Mouse (Mus musculus): ENCODE measurements around the gene Defb38. TPM values are rescaled to one million over a fixed set of nuclear protein-coding genes. Genes with fewer than 3 reads are reported as not detected.

The Defb38 gene
- not detected in 2 replicates for total RNA-seq (2014; rRNA removed; ENCODE audit: low replicate concordance)
- not detected in 2 replicates for polyA plus RNA-seq (2015; fragmentation: Nextera tagmentation; extraction: Ambion mirVana)

- Histone ChIP-seq H3K36me3 (replicated peaks; ENCODE audit: control insufficient read depth, insufficient read depth, low read length) (no peaks in the 10 kb centered on the region), H3K4me3 (ENCODE audit: low read depth, low read length) (no peak within 1 kb of the TSS), H3K27ac (ENCODE audit: low read depth) (no peak within 1 kb of the TSS), H3K9me3 (replicated peaks; ENCODE audit: control insufficient read depth, low read length) (no peaks in the 10 kb centered on the region), H3K4me1 (ENCODE audit: control insufficient read depth, insufficient read depth) (no peaks in the 10 kb centered on the region), H3K4me2 (ENCODE audit: low read depth, low read length) (no peak within 1 kb of the TSS), H3K27me3 (ENCODE audit: control insufficient read depth, insufficient read depth, low read length) (no peaks in the 10 kb centered on the region), H3K9ac (replicated peaks; ENCODE audit: low read depth, low read length) (no peak within 1 kb of the TSS)
- ATAC-seq (ENCODE audit: insufficient read depth, low read depth) (no peak), DNase-seq (ENCODE audit: low spot score) (no peak)
- TF ChIP-seq CTCF (IDR thresholded peaks at IDR 0.05; ENCODE audit: low read depth) (no peak), EP300 (IDR thresholded peaks at IDR 0.05; ENCODE audit: low read depth) (no peak)
- 70% methylated on average over 1 of the region's 1 CpGs for WGBS
Observed at GRCm38 (mm10) chr8:19026466-19026865, at the start of gene Defb38. Gene Defb38 (minus strand): TSS chr8:19026566.

- DNase-seq (ENCODE audit: low spot score), result no peak
Observed at GRCm38 (mm10) chr8:19066013-19066412, 39.6 kb upstream of the Defb38 start.

DNA sequence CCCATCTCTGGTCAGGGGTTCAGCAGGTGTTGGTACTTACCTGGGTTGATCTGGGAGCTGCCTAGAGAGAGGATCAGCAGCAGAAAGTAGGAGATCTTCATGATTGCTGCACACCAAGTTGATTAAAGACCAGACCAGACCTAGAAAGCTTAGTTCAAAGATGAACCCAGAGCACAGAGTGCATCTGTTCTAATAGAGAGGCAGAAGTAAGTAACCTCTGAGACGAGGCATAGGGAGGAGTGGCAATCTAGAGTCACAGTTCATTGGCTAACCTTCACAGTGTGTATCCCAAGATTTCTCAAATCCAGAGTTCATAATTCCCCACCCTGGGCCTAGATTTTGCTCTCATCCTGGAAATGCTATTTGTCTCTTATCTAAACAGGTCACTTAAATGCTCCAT, 38.3 kb upstream of the Defb38 start, which contains the start of gene Defb39:
Defb39 (minus strand) TSS at position 101 of the 400 bp plus-strand sequence.
- ATAC-seq (ENCODE audit: insufficient read depth, low read depth) (no peak), DNase-seq (ENCODE audit: low spot score) (no peak)
- 54% methylated on average over 1 of the region's 1 CpGs for WGBS
- Histone ChIP-seq H3K27me3 (ENCODE audit: control insufficient read depth, insufficient read depth, low read length) (no peaks in the 10 kb centered on the region), H3K27ac (ENCODE audit: low read depth) (no peak within 1 kb of the TSS), H3K4me1 (ENCODE audit: control insufficient read depth, insufficient read depth) (no peaks in the 10 kb centered on the region), H3K4me2 (ENCODE audit: low read depth, low read length) (no peak within 1 kb of the TSS), H3K36me3 (replicated peaks; ENCODE audit: control insufficient read depth, insufficient read depth, low read length) (no peaks in the 10 kb centered on the region), H3K4me3 (ENCODE audit: low read depth, low read length) (no peak within 1 kb of the TSS), H3K9ac (replicated peaks; ENCODE audit: low read depth, low read length) (no peak within 1 kb of the TSS), H3K9me3 (replicated peaks; ENCODE audit: control insufficient read depth, low read length) (no peaks in the 10 kb centered on the region; the same call in 1 of the 2 replicates)
- TF ChIP-seq CTCF (IDR thresholded peaks at IDR 0.05; ENCODE audit: low read depth) (no peak), EP300 (IDR thresholded peaks at IDR 0.05; ENCODE audit: low read depth) (no peak)

More at GRCm38 (mm10) chr8:19066013-19066412, 39.6 kb upstream of the Defb38 start:
- H3K4me3 ChIP-seq (ENCODE audit: low read depth, low read length), result no peak overlapping the region
- no peak overlapping the region for H3K27ac ChIP-seq (ENCODE audit: low read depth)
- H3K9me3 ChIP-seq (replicated peaks; ENCODE audit: control insufficient read depth, low read length), result no peaks in the 10 kb centered on the region; the same call in 1 of the 2 replicates
- H3K4me2 ChIP-seq (ENCODE audit: low read depth, low read length), result no peak overlapping the region
- H3K9ac ChIP-seq (replicated peaks; ENCODE audit: low read depth, low read length), result no peak overlapping the region
- no peaks in the 10 kb centered on the region for H3K27me3 ChIP-seq (ENCODE audit: control insufficient read depth, insufficient read depth, low read length)
- H3K36me3 ChIP-seq (replicated peaks; ENCODE audit: control insufficient read depth, insufficient read depth, low read length), result no peaks in the 10 kb centered on the region
- ATAC-seq (ENCODE audit: insufficient read depth, low read depth), result no peak
- no peak for TF ChIP-seq CTCF (IDR thresholded peaks at IDR 0.05; ENCODE audit: low read depth)
- no peak for TF ChIP-seq EP300 (IDR thresholded peaks at IDR 0.05; ENCODE audit: low read depth)
- 65% methylated on average over 2 of the region's 2 CpGs for WGBS
- no peaks in the 10 kb centered on the region for H3K4me1 ChIP-seq (ENCODE audit: control insufficient read depth, insufficient read depth)

- TF ChIP-seq EP300 (IDR thresholded peaks at IDR 0.05; ENCODE audit: low read depth) (no peak), CTCF (IDR thresholded peaks at IDR 0.05; ENCODE audit: low read depth) (no peak)
Observed at GRCm38 (mm10) chr8:19062891-19063290, 36.5 kb upstream of the Defb38 start.

DNA sequence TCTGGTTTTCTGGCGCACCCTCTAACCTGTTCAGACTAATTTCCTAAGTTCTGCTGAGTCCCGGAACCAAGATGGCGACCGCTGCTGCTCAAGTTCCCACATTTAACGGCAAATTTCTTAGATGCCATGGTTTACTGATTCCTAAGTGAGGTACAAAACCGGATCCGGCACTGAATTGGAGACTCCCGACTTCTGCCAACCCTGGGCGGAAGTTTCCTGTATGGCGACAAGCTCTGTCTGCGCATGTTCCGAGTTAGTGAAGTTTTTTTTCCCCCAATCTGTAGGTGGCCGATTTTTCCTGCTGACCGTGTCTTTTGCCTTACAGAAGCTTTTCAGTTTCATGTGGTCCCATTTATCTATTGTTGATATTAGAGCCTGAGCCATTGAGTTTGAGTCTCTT, 18.9 kb upstream of the Defb38 start:
- DNase-seq (ENCODE audit: low spot score) (no peak), ATAC-seq (ENCODE audit: insufficient read depth, low read depth) (no peak)
- H3K4me2 ChIP-seq (ENCODE audit: low read depth, low read length), result no peak overlapping the region
- H3K4me3 ChIP-seq (ENCODE audit: low read depth, low read length), result no peak overlapping the region
- H3K27ac ChIP-seq (ENCODE audit: low read depth), result no peak overlapping the region
- 86% methylated on average over 14 of the region's 14 CpGs for whole genome bisulfite sequencing
- no peaks in the 10 kb centered on the region for H3K4me1 ChIP-seq (ENCODE audit: control insufficient read depth, insufficient read depth)
- no peak overlapping the region for H3K9ac ChIP-seq (replicated peaks; ENCODE audit: low read depth, low read length)
- H3K27me3 ChIP-seq (ENCODE audit: control insufficient read depth, insufficient read depth, low read length), result no peaks in the 10 kb centered on the region
- TF ChIP-seq CTCF (IDR thresholded peaks at IDR 0.05; ENCODE audit: low read depth) (no peak), EP300 (IDR thresholded peaks at IDR 0.05; ENCODE audit: low read depth) (no peak)
- no peaks in the 10 kb centered on the region for H3K9me3 ChIP-seq (replicated peaks; ENCODE audit: control insufficient read depth, low read length)
- H3K36me3 ChIP-seq (replicated peaks; ENCODE audit: control insufficient read depth, insufficient read depth, low read length), result no peaks in the 10 kb centered on the region

More at GRCm38 (mm10) chr8:19062891-19063290, 36.5 kb upstream of the Defb38 start:
- no peak for DNase-seq (ENCODE audit: low spot score)
- H3K27ac ChIP-seq (ENCODE audit: low read depth), result no peak overlapping the region
- no peak overlapping the region for H3K4me2 ChIP-seq (ENCODE audit: low read depth, low read length)
- no peak overlapping the region for H3K4me3 ChIP-seq (ENCODE audit: low read depth, low read length)
- no peaks in the 10 kb centered on the region for H3K36me3 ChIP-seq (replicated peaks; ENCODE audit: control insufficient read depth, insufficient read depth, low read length)
- H3K9me3 ChIP-seq (replicated peaks; ENCODE audit: control insufficient read depth, low read length), result no peaks in the 10 kb centered on the region; the same call in 1 of the 2 replicates
- no peaks in the 10 kb centered on the region for H3K4me1 ChIP-seq (ENCODE audit: control insufficient read depth, insufficient read depth)
- no peaks in the 10 kb centered on the region for H3K27me3 ChIP-seq (ENCODE audit: control insufficient read depth, insufficient read depth, low read length)
- no peak overlapping the region for H3K9ac ChIP-seq (replicated peaks; ENCODE audit: low read depth, low read length)
- no peak for ATAC-seq (ENCODE audit: insufficient read depth, low read depth)

Other genes with a start within 250 kb of the Defb38 start
- not detected in 2 replicates for gene Defb40, start 48.3 kb downstream of the Defb38 start, total RNA-seq (2014; rRNA removed; ENCODE audit: low replicate concordance)
- not detected in 2 replicates for gene Defb40, start 48.3 kb downstream of the Defb38 start, polyA plus RNA-seq (2015; fragmentation: Nextera tagmentation; extraction: Ambion mirVana)
- not detected in 2 replicates for gene Defb37, start 35.5 kb downstream of the Defb38 start, total RNA-seq (2014; rRNA removed; ENCODE audit: low replicate concordance)
- not detected in 2 replicates for gene Defb37, start 35.5 kb downstream of the Defb38 start, polyA plus RNA-seq (2015; fragmentation: Nextera tagmentation; extraction: Ambion mirVana)
- gene Defb39, start 38.2 kb upstream of the Defb38 start, total RNA-seq (2014; rRNA removed; ENCODE audit: low replicate concordance), result not detected in 2 replicates
- gene Defb39, start 38.2 kb upstream of the Defb38 start, polyA plus RNA-seq (2015; fragmentation: Nextera tagmentation; extraction: Ambion mirVana), result not detected in 2 replicates
- gene Defb12, start 88.3 kb upstream of the Defb38 start, total RNA-seq (2014; rRNA removed; ENCODE audit: low replicate concordance), result not detected in 2 replicates
- gene Defb12, start 88.3 kb upstream of the Defb38 start, polyA plus RNA-seq (2015; fragmentation: Nextera tagmentation; extraction: Ambion mirVana), result not detected in 2 replicates
- gene Defb34, start 97.2 kb upstream of the Defb38 start, total RNA-seq (2014; rRNA removed; ENCODE audit: low replicate concordance), result not detected in 2 replicates
- gene Defb34, start 97.2 kb upstream of the Defb38 start, polyA plus RNA-seq (2015; fragmentation: Nextera tagmentation; extraction: Ambion mirVana), result not detected in 2 replicates
- not detected in 2 replicates for gene Gm45826, start 114.2 kb upstream of the Defb38 start, total RNA-seq (2014; rRNA removed; ENCODE audit: low replicate concordance)
- not detected in 2 replicates for gene Gm45826, start 114.2 kb upstream of the Defb38 start, polyA plus RNA-seq (2015; fragmentation: Nextera tagmentation; extraction: Ambion mirVana)
- gene Defb14, start 167.8 kb upstream of the Defb38 start, total RNA-seq (2014; rRNA removed; ENCODE audit: low replicate concordance), result not detected in 2 replicates
- not detected in 2 replicates for gene Defb14, start 167.8 kb upstream of the Defb38 start, polyA plus RNA-seq (2015; fragmentation: Nextera tagmentation; extraction: Ambion mirVana)
- not detected in 2 replicates for gene Defb4, start 172.1 kb upstream of the Defb38 start, total RNA-seq (2014; rRNA removed; ENCODE audit: low replicate concordance)
- not detected in 2 replicates for gene Defb4, start 172.1 kb upstream of the Defb38 start, polyA plus RNA-seq (2015; fragmentation: Nextera tagmentation; extraction: Ambion mirVana)
- not detected in 2 replicates for gene Defb6, start 198.9 kb upstream of the Defb38 start, total RNA-seq (2014; rRNA removed; ENCODE audit: low replicate concordance)
- not detected in 2 replicates for gene Defb6, start 198.9 kb upstream of the Defb38 start, polyA plus RNA-seq (2015; fragmentation: Nextera tagmentation; extraction: Ambion mirVana)
- not detected in 2 replicates for gene Defb46, start 213.3 kb upstream of the Defb38 start, total RNA-seq (2014; rRNA removed; ENCODE audit: low replicate concordance)
- gene Defb46, start 213.3 kb upstream of the Defb38 start, polyA plus RNA-seq (2015; fragmentation: Nextera tagmentation; extraction: Ambion mirVana), result not detected in 2 replicates
- not detected in 2 replicates for gene Defb5, start 221.0 kb upstream of the Defb38 start, total RNA-seq (2014; rRNA removed; ENCODE audit: low replicate concordance)
- not detected in 2 replicates for gene Defb5, start 221.0 kb upstream of the Defb38 start, polyA plus RNA-seq (2015; fragmentation: Nextera tagmentation; extraction: Ambion mirVana)

Data from heart, postnatal 0 days (tissue).